Mouse (Mus musculus): ENCODE data around the gene Hpn. TPM values are rescaled to one million over a fixed set of nuclear protein-coding genes. Genes with fewer than 3 reads are reported as not detected.

The Hpn gene
- polyA plus RNA-seq, 1 experiment from 2014 or later = 77.0 TPM

- H3K27ac ChIP-seq (ENCODE audit: low read length) = no peak overlapping the region
- ATAC-seq (ENCODE audit: low FRiP score, low TSS enrichment) = no peak
- no peaks in the 10 kb centered on the region for H3K36me3 ChIP-seq (ENCODE audit: insufficient read depth, low read length)
- WGBS = 24% methylated on average over 10 of the region's 10 CpGs
- H3K4me2 ChIP-seq (replicated peaks; ENCODE audit: low read depth, low read length) = no peak overlapping the region
- H3K4me3 ChIP-seq (ENCODE audit: low read length) = no peak overlapping the region
- no peak overlapping the region for H3K9ac ChIP-seq (replicated peaks; ENCODE audit: low read length)
- H3K4me1 ChIP-seq (ENCODE audit: insufficient read depth, low read length) = peaks cover 49% of the 10 kb centered on the region
- H3K9me3 ChIP-seq (ENCODE audit: low read length) = no peaks in the 10 kb centered on the region
- peaks cover 57% of the 10 kb centered on the region for H3K27me3 ChIP-seq (ENCODE audit: insufficient read depth, low read length)
Observed at GRCm38 (mm10) chr7:31053882-31054447, 61.1 kb downstream of the Hpn start.

- H3K4me2 ChIP-seq (replicated peaks; ENCODE audit: low read depth, low read length) = peak overlapping the region; percentile 51
- no peak overlapping the region for H3K27ac ChIP-seq (ENCODE audit: low read length)
- peak overlapping the region; percentile 32 for H3K4me3 ChIP-seq (ENCODE audit: low read length)
- peak overlapping the region; percentile 51 for H3K9ac ChIP-seq (replicated peaks; ENCODE audit: low read length)
- H3K36me3 ChIP-seq (ENCODE audit: insufficient read depth, low read length) = no peaks in the 10 kb centered on the region
- ATAC-seq (ENCODE audit: low FRiP score, low TSS enrichment) = peak; percentile 33
- 3% methylated on average over 29 of the region's 34 CpGs for WGBS
- peaks cover 60% of the 10 kb centered on the region for H3K27me3 ChIP-seq (ENCODE audit: insufficient read depth, low read length)
- H3K9me3 ChIP-seq (ENCODE audit: low read length) = no peaks in the 10 kb centered on the region
- peaks cover 49% of the 10 kb centered on the region for H3K4me1 ChIP-seq (ENCODE audit: insufficient read depth, low read length)
Observed at GRCm38 (mm10) chr7:31052636-31053434, 62.3 kb downstream of the Hpn start.

- H3K4me2 ChIP-seq (replicated peaks; ENCODE audit: low read depth, low read length) = peak overlapping the region; percentile 51
- peaks cover 49% of the 10 kb centered on the region for H3K4me1 ChIP-seq (ENCODE audit: insufficient read depth, low read length)
- H3K27me3 ChIP-seq (ENCODE audit: insufficient read depth, low read length) = peaks cover 60% of the 10 kb centered on the region
- H3K9me3 ChIP-seq (ENCODE audit: low read length) = no peaks in the 10 kb centered on the region
- peak overlapping the region; percentile 32 for H3K4me3 ChIP-seq (ENCODE audit: low read length)
- H3K9ac ChIP-seq (replicated peaks; ENCODE audit: low read length) = peak overlapping the region; percentile 51
- H3K27ac ChIP-seq (ENCODE audit: low read length) = no peak overlapping the region
- 2% methylated on average over 22 of the region's 22 CpGs for WGBS
- no peak for ATAC-seq (ENCODE audit: low FRiP score, low TSS enrichment)
- no peaks in the 10 kb centered on the region for H3K36me3 ChIP-seq (ENCODE audit: insufficient read depth, low read length)
Observed at GRCm38 (mm10) chr7:31052251-31052635, 62.8 kb downstream of the Hpn start.

GRCm38 (mm10) chr7:31051321-31052021, 63.6 kb downstream of the Hpn start, which contains the start of gene Fxyd7:
Fxyd7 (minus strand) TSS chr7:31051467.
- Histone ChIP-seq H3K4me3 (ENCODE audit: low read length) (peak within 1 kb of the TSS; percentile 32), H3K9me3 (ENCODE audit: low read length) (no peaks in the 10 kb centered on the region), H3K4me2 (replicated peaks; ENCODE audit: low read depth, low read length) (peak within 1 kb of the TSS; percentile 51), H3K4me1 (ENCODE audit: insufficient read depth, low read length) (peaks cover 49% of the 10 kb centered on the region), H3K9ac (replicated peaks; ENCODE audit: low read length) (peak within 1 kb of the TSS; percentile 51; the same call in 1 of the 2 replicates), H3K27me3 (ENCODE audit: insufficient read depth, low read length) (peaks cover 62% of the 10 kb centered on the region), H3K36me3 (ENCODE audit: insufficient read depth, low read length) (no peaks in the 10 kb centered on the region), H3K27ac (ENCODE audit: low read length) (no peak within 1 kb of the TSS)
- ATAC-seq (ENCODE audit: low FRiP score, low TSS enrichment) = no peak
- 2% methylated on average over 24 of the region's 28 CpGs for WGBS

- H3K27ac ChIP-seq (ENCODE audit: low read length) = no peak overlapping the region
- H3K4me1 ChIP-seq (ENCODE audit: insufficient read depth, low read length) = peaks cover 49% of the 10 kb centered on the region
- peaks cover 62% of the 10 kb centered on the region for H3K27me3 ChIP-seq (ENCODE audit: insufficient read depth, low read length)
- H3K9ac ChIP-seq (replicated peaks; ENCODE audit: low read length) = no peak overlapping the region
- H3K36me3 ChIP-seq (ENCODE audit: insufficient read depth, low read length) = no peaks in the 10 kb centered on the region
- no peaks in the 10 kb centered on the region for H3K9me3 ChIP-seq (ENCODE audit: low read length)
- 3% methylated on average over 9 of the region's 9 CpGs for WGBS
- no peak for ATAC-seq (ENCODE audit: low FRiP score, low TSS enrichment)
- peak overlapping the region; percentile 32 for H3K4me3 ChIP-seq (ENCODE audit: low read length)
- peak overlapping the region; percentile 51 for H3K4me2 ChIP-seq (replicated peaks; ENCODE audit: low read depth, low read length)
Observed at GRCm38 (mm10) chr7:31050921-31051320, 64.2 kb downstream of the Hpn start.

GRCm38 (mm10) chr7:31050487-31050886, 64.6 kb downstream of the Hpn start:
- Histone ChIP-seq H3K27ac (ENCODE audit: low read length) (no peak overlapping the region), H3K9me3 (ENCODE audit: low read length) (no peaks in the 10 kb centered on the region), H3K4me3 (ENCODE audit: low read length) (peak overlapping the region; percentile 8; the same call in 1 of the 2 replicates), H3K4me2 (replicated peaks; ENCODE audit: low read depth, low read length) (peak overlapping the region; percentile 37; the same call in 1 of the 2 replicates), H3K27me3 (ENCODE audit: insufficient read depth, low read length) (peaks cover 62% of the 10 kb centered on the region), H3K9ac (replicated peaks; ENCODE audit: low read length) (no peak overlapping the region), H3K36me3 (ENCODE audit: insufficient read depth, low read length) (no peaks in the 10 kb centered on the region), H3K4me1 (ENCODE audit: insufficient read depth, low read length) (peaks cover 48% of the 10 kb centered on the region)
- WGBS = 2% methylated on average over 6 of the region's 6 CpGs
- ATAC-seq (ENCODE audit: low FRiP score, low TSS enrichment) = no peak

- H3K27ac ChIP-seq (ENCODE audit: low read length) = no peak overlapping the region
- H3K9ac ChIP-seq (replicated peaks; ENCODE audit: low read length) = 0 out of 2 replicates have a peak overlapping the region, but pooled peaks have one; percentile 5
- H3K4me1 ChIP-seq (ENCODE audit: insufficient read depth, low read length) = peaks cover 42% of the 10 kb centered on the region
- peak overlapping the region; percentile 8 for H3K4me3 ChIP-seq (ENCODE audit: low read length)
- no peak for ATAC-seq (ENCODE audit: low FRiP score, low TSS enrichment)
- H3K36me3 ChIP-seq (ENCODE audit: insufficient read depth, low read length) = no peaks in the 10 kb centered on the region
- H3K9me3 ChIP-seq (ENCODE audit: low read length) = no peaks in the 10 kb centered on the region
- peaks cover 62% of the 10 kb centered on the region for H3K27me3 ChIP-seq (ENCODE audit: insufficient read depth, low read length)
- H3K4me2 ChIP-seq (replicated peaks; ENCODE audit: low read depth, low read length) = peak overlapping the region; percentile 37
- WGBS = 1% methylated on average over 10 of the region's 15 CpGs
Observed at GRCm38 (mm10) chr7:31049846-31050281, 65.2 kb downstream of the Hpn start.

GRCm38 (mm10) chr7:31049135-31049845, 65.8 kb downstream of the Hpn start:
- WGBS = 16% methylated on average over 5 of the region's 5 CpGs
- H3K9ac ChIP-seq (replicated peaks; ENCODE audit: low read length) = no peak overlapping the region
- no peaks in the 10 kb centered on the region for H3K9me3 ChIP-seq (ENCODE audit: low read length)
- no peaks in the 10 kb centered on the region for H3K36me3 ChIP-seq (ENCODE audit: insufficient read depth, low read length)
- peak overlapping the region; percentile 37; the same call in 1 of the 2 replicates for H3K4me2 ChIP-seq (replicated peaks; ENCODE audit: low read depth, low read length)
- H3K27ac ChIP-seq (ENCODE audit: low read length) = no peak overlapping the region
- H3K4me3 ChIP-seq (ENCODE audit: low read length) = peak overlapping the region; percentile 8
- peaks cover 64% of the 10 kb centered on the region for H3K27me3 ChIP-seq (ENCODE audit: insufficient read depth, low read length)
- no peak for ATAC-seq (ENCODE audit: low FRiP score, low TSS enrichment)
- H3K4me1 ChIP-seq (ENCODE audit: insufficient read depth, low read length) = peaks cover 36% of the 10 kb centered on the region
